Mouse (Mus musculus) MEL (cell line): ENCODE data around the gene Gm45521. TPM values are rescaled to one million over a fixed set of nuclear protein-coding genes. Genes with fewer than 3 reads are reported as not detected.

Experiments used
- DNase-seq: peaks from one replicate; pipeline ENCODE4 v3.0.0; 2011; ENCODE audit warnings: low read depth, low spot score
- H3K27ac ChIP-seq: 2 replicates; pipeline ENCODE4 v1.5.1; 2012; ENCODE audit warnings: low read depth, mild to moderate bottlenecking, control low read depth, low read length, moderate library complexity; ENCODE audit not compliant: control insufficient read depth
- H3K27me3 ChIP-seq, 2 experiments: fragments of 150-350 bp in 1 of 2; sonication (generic) in 1 of 2; 2 replicates each; pipeline ENCODE4 v1.6.1; 2012; ENCODE audit warnings: low read length in 2 of 2, mild to moderate bottlenecking in 2 of 2, improper control_type of control experiment in 1 of 2, moderate library complexity in 1 of 2; ENCODE audit not compliant: insufficient read depth in 2 of 2, control insufficient read depth in 1 of 2
- H3K36me3 ChIP-seq, 2 experiments: 2 replicates each; pipeline ENCODE4 v1.6.1; 2012 to 2014; ENCODE audit warnings: low read length in 2 of 2, improper control_type of control experiment in 1 of 2, inconsistent platforms in 1 of 2, mild to moderate bottlenecking in 1 of 2; ENCODE audit not compliant: insufficient read depth in 2 of 2, control insufficient read depth in 1 of 2
- H3K4me1 ChIP-seq, 2 experiments: fragments of 150-350 bp in 1 of 2; sonication (generic) in 1 of 2; 2 replicates each; pipeline ENCODE4 v1.6.1; 2012; ENCODE audit warnings: low read length in 2 of 2, improper control_type of control experiment in 1 of 2, mild to moderate bottlenecking in 1 of 2; ENCODE audit not compliant: insufficient read depth in 2 of 2, control insufficient read depth in 1 of 2
- H3K4me3 ChIP-seq, 2 experiments: fragments of 150-350 bp in 1 of 2; sonication (generic) in 1 of 2; 2 replicates each; pipeline ENCODE4 v1.5.1; 2012; ENCODE audit warnings: low read depth in 2 of 2, low read length in 2 of 2, mild to moderate bottlenecking in 2 of 2, moderate library complexity in 2 of 2, control low read depth in 1 of 2, improper control_type of control experiment in 1 of 2; ENCODE audit not compliant: control insufficient read depth in 1 of 2, insufficient read depth in 1 of 2
- H3K79me2 ChIP-seq: 2 replicates; pipeline ENCODE4 v1.6.1; 2012; ENCODE audit warnings: mild to moderate bottlenecking, low read length, moderate library complexity; ENCODE audit not compliant: control insufficient read depth, poor library complexity, insufficient read depth
- H3K9ac ChIP-seq: 2 replicates; pipeline ENCODE4 v1.6.1; 2012; ENCODE audit warnings: low read depth, mild to moderate bottlenecking, control low read depth, low read length, moderate library complexity; ENCODE audit not compliant: control insufficient read depth, poor library complexity, severe bottlenecking
- H3K9me3 ChIP-seq: fragments of 150-350 bp; sonication (generic); replicated peaks from 2 replicates; pipeline ENCODE4 v1.6.1; 2012; ENCODE audit warnings: mild to moderate bottlenecking, low read length, improper control_type of control experiment, moderate library complexity; ENCODE audit not compliant: insufficient read depth
- CTCF ChIP-seq, 3 experiments: IDR thresholded peaks in 2 of 3; conservative IDR thresholded peaks in 1 of 3; 2 replicates each; pipeline ENCODE4 v1.5.1; 2011 to 2012; ENCODE audit warnings: low read length in 3 of 3, low read depth in 2 of 3, mild to moderate bottlenecking in 2 of 3, improper control_type of control experiment in 1 of 3, inconsistent platforms in 1 of 3, mixed read lengths in 1 of 3, moderate library complexity in 1 of 3; ENCODE audit not compliant: control insufficient read depth in 1 of 3, insufficient read depth in 1 of 3, poor library complexity in 1 of 3, severe bottlenecking in 1 of 3
- EP300 ChIP-seq, 2 experiments: IDR thresholded peaks; 2 replicates each; pipeline ENCODE4 v1.6.1; 2011; ENCODE audit warnings: improper control_type of control experiment in 2 of 2, low read length in 2 of 2, low read depth in 1 of 2, mild to moderate bottlenecking in 1 of 2
- GABPA ChIP-seq: IDR thresholded peaks from 2 replicates; pipeline ENCODE4 v1.6.1; 2012; ENCODE audit warnings: low read depth, mild to moderate bottlenecking, inconsistent platforms, low read length, improper control_type of control experiment, moderate library complexity
- MEF2A ChIP-seq: IDR thresholded peaks from 2 replicates; pipeline ENCODE4 v1.6.1; 2014; ENCODE audit warnings: low read depth, mild to moderate bottlenecking, inconsistent platforms, low read length, improper control_type of control experiment; ENCODE audit not compliant: poor library complexity, insufficient replicate concordance, severe bottlenecking; ENCODE audit errors: extremely low read depth
- NRF1 ChIP-seq: IDR thresholded peaks from 2 replicates; pipeline ENCODE4 v1.6.1; 2014; ENCODE audit warnings: low read depth, mild to moderate bottlenecking, inconsistent platforms, low read length, improper control_type of control experiment, moderate library complexity; ENCODE audit not compliant: poor library complexity, insufficient read depth, severe bottlenecking
- POLR2AphosphoS2 ChIP-seq: IDR thresholded peaks from 2 replicates; pipeline ENCODE4 v1.6.1; 2011; ENCODE audit warnings: low read length, improper control_type of control experiment
- RAD21 ChIP-seq: IDR thresholded peaks from 2 replicates; pipeline ENCODE4 v1.6.1; 2011; ENCODE audit warnings: mild to moderate bottlenecking, low read depth, low read length, improper control_type of control experiment
- SIN3A ChIP-seq: IDR thresholded peaks from 2 replicates; pipeline ENCODE4 v1.6.1; 2012; ENCODE audit warnings: low read length, improper control_type of control experiment, inconsistent platforms
- SMC3 ChIP-seq: IDR thresholded peaks from 2 replicates; pipeline ENCODE4 v1.6.1; 2011; ENCODE audit warnings: low read depth, low read length, improper control_type of control experiment
- TAL1 ChIP-seq: IDR thresholded peaks from 2 replicates; pipeline ENCODE4 v1.6.1; 2012; ENCODE audit warnings: mild to moderate bottlenecking, inconsistent platforms, low read length, moderate library complexity, mixed read lengths
- USF2 ChIP-seq, 2 experiments: IDR thresholded peaks; 2 replicates each; pipeline ENCODE4 v1.6.1; 2011 to 2012; ENCODE audit warnings: improper control_type of control experiment in 2 of 2, low read length in 2 of 2, borderline replicate concordance in 1 of 2, inconsistent platforms in 1 of 2, low read depth in 1 of 2, mild to moderate bottlenecking in 1 of 2; ENCODE audit not compliant: insufficient read depth in 1 of 2
- ZC3H11A ChIP-seq: IDR thresholded peaks from 2 replicates; pipeline ENCODE4 v1.6.1; 2012; ENCODE audit warnings: low read depth, mild to moderate bottlenecking, inconsistent platforms, low read length, improper control_type of control experiment
- ZNF384 ChIP-seq: IDR thresholded peaks from 2 replicates; pipeline ENCODE4 v1.6.1; 2012; ENCODE audit warnings: low read depth, mild to moderate bottlenecking, inconsistent platforms, low read length, improper control_type of control experiment
- polyA plus RNA-seq, 2 experiments: library from polyadenylated mRNA; stranded (reverse) in 1 of 2; unstranded in 1 of 2; fragments of >175 nt in 1 of 2; fragments of >200 nt in 1 of 2; gene quantifications; 2 replicates each; pipeline versions ENCODE4 v1.2.1 to v1.2.4; 2012; ENCODE audit warnings: low replicate concordance in 2 of 2, low read depth in 1 of 2; ENCODE audit not compliant: insufficient read length in 2 of 2, insufficient read depth in 1 of 2, missing spikeins in 1 of 2
- total RNA-seq: library from RNA; depleted of rRNA; stranded (reverse); fragments of 300-350 nt; gene quantifications from 2 replicates; pipeline ENCODE4 v1.2.3, GENCODE M21; 2012

Gene Gm45521
- total and polyA plus RNA-seq, 3 experiments: not detected

- Histone ChIP-seq H3K9ac (no peak overlapping the region), H3K79me2 (no peaks in the 10 kb centered on the region), H3K36me3 (no peaks in the 10 kb centered on the region), H3K4me1 (no peaks in the 10 kb centered on the region), H3K27me3 (peaks cover 5 to 7% of the 10 kb centered on the region in 2 experiments; a peak in 2 of 4 replicates), H3K9me3 (no peaks in the 10 kb centered on the region), H3K4me3 (no peak overlapping the region), H3K27ac (no peak overlapping the region)
- peak; percentile 63 for DNase-seq
- TF ChIP-seq RAD21 (peak; percentile 85), ZC3H11A (peak; percentile 69), USF2 (IDR thresholded peaks at IDR 0.05; ENCODE audit: borderline replicate concordance in 1 of 2, insufficient read depth in 1 of 2, low read depth in 1 of 2, low read length in 2 of 2) (no peak), SMC3 (peak; percentile 76), CTCF (IDR thresholded peaks at IDR 0.05 in 2 of 3, conservative IDR thresholded peaks at IDR 0.05 in 1 of 3; ENCODE audit: control insufficient read depth in 1 of 3, insufficient read depth in 1 of 3, low read depth in 2 of 3, low read length in 3 of 3, poor library complexity in 1 of 3, severe bottlenecking in 1 of 3) (peak; percentile 27 to 75 (median 50))
- TF ChIP-seq, all 39 proteins: peak for 4
These were observed 7.3 kb downstream of the Gm45521 start for GRCm38 (mm10) chr14:7964219-7964889.

GRCm38 (mm10) chr14:7971889-7972493 lies 14.9 kb downstream of the Gm45521 start:
- no peaks in the 10 kb centered on the region for H3K4me1 ChIP-seq
- H3K9ac ChIP-seq: no peak overlapping the region
- H3K9me3 ChIP-seq: no peaks in the 10 kb centered on the region
- DNase-seq: no peak
- H3K27ac ChIP-seq: no peak overlapping the region
- H3K79me2 ChIP-seq: no peaks in the 10 kb centered on the region
- no peak overlapping the region for H3K4me3 ChIP-seq
- TF ChIP-seq MEF2A: no peak
- H3K36me3 ChIP-seq: no peaks in the 10 kb centered on the region
- peaks cover 2 to 7% of the 10 kb centered on the region in 2 experiments; a peak in 2 of 4 replicates for H3K27me3 ChIP-seq

- no peaks in the 10 kb centered on the region for H3K4me1 ChIP-seq
- TF ChIP-seq TAL1 (no peak), GABPA (no peak), ZNF384 (no peak), NRF1 (no peak), SIN3A (no peak), EP300 (IDR thresholded peaks at IDR 0.05; ENCODE audit: low read depth in 1 of 2, low read length in 2 of 2) (no peak), POLR2AphosphoS2 (no peak)
These were observed 17.6 kb downstream of the Gm45521 start for GRCm38 (mm10) chr14:7974643-7975042.

More at GRCm38 (mm10) chr14:7974643-7975042, 17.6 kb downstream of the Gm45521 start:
- no peak overlapping the region for H3K4me3 ChIP-seq
- H3K9ac ChIP-seq: no peak overlapping the region
- peaks cover 0 to 2% of the 10 kb centered on the region in 2 experiments; a peak in 1 of 4 replicates for H3K27me3 ChIP-seq
- H3K79me2 ChIP-seq: no peaks in the 10 kb centered on the region
- H3K9me3 ChIP-seq: no peaks in the 10 kb centered on the region
- DNase-seq: no peak
- H3K27ac ChIP-seq: no peak overlapping the region
- no peaks in the 10 kb centered on the region for H3K36me3 ChIP-seq
